Mouse (Mus musculus) gastrocnemius, postnatal 10 days (tissue): Measurements from ENCODE around the gene 1700016D06Rik. TPM values are rescaled to one million over a fixed set of nuclear protein-coding genes. Genes with fewer than 3 reads are reported as not detected.

Experiments used
- DNase-seq: peaks from one replicate; pipeline ENCODE4 v3.0.0; 2021; ENCODE audit warnings: mixed read lengths
- long read RNA-seq, 2 experiments: library from polyadenylated mRNA; stranded (forward); transcript quantifications; one replicate each; pipeline ENCODE4 v2.0.0; 2021
- total RNA-seq, 2 experiments: library from RNA; stranded (reverse); gene quantifications; 2 replicates each; pipeline ENCODE4 v1.2.3; 2021

1700016D06Rik gene
- total RNA-seq = not detected
- long read RNA-seq, experiment 1 = 0 reads
- long read RNA-seq, experiment 2, partial matches to known transcripts = 1 of 1 reads
- long read RNA-seq, experiment 2, other reads (novel, unspliced or antisense) = 0 of 1 reads

DNA sequence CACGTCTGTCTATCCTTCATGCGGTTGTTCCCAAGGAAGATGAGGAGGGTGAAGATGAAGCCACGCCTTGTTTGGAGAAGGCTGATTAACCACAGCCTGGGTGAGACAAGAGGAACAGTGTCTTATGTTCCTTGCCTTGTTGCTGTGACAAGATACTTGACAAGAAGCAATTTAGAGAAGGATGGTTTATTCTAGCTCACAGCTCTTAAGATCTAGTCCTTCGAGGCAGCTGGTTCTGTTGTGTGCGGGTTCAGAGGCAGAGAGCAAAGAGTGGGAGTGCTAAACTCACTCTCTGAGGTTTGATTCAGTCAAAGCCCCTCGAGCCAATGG, at the start of gene 1700016D06Rik:
TSS of gene 1700016D06Rik (minus strand) at position 31 of the 330 bp plus-strand sequence.
- no peak for DNase-seq

DNA sequence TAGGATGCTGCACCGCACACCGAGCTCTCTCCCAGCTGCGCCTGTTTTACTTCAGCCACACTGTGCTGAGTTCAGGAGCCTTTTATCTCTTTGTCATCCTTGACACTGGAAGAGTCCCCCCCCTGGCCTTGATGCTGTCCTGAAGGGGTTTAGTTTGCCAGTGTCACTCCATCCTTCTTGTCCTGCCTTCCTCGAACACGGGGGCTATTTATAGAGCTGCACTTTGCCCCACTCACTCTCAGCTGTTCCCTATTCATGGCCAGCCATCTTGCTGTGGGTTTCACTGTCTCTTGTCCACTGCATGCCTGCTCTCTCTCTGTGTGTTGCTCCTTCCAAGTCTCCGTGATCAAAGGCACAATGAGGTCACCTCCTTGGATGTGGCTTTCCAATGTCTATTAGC, 48.6 kb upstream of the 1700016D06Rik start:
- no peak for DNase-seq

GRCm38 (mm10) chr8:11746850-11747600, 46.2 kb upstream of the 1700016D06Rik start:
- DNase-seq = no peak

DNA sequence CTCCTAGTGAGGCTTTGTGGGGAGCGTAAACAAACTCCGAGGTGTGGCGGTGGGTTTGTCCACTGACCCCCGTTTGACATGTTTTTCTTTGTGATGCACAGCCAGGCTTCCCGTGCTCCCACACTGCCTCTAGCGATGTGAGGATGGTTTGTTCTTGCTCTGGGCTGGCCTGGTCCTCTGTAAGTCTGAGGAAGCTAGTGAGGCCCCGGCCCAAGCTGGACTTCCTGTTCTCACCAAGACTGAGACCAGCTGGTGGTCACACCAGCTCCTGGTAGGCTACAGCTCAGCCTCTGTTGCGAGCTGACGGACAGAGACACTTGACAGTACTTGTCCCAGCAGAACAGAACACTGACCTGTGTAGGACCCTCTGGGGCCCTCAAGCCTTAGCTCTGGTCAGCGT, 42.7 kb upstream of the 1700016D06Rik start:
- no peak for DNase-seq

DNA sequence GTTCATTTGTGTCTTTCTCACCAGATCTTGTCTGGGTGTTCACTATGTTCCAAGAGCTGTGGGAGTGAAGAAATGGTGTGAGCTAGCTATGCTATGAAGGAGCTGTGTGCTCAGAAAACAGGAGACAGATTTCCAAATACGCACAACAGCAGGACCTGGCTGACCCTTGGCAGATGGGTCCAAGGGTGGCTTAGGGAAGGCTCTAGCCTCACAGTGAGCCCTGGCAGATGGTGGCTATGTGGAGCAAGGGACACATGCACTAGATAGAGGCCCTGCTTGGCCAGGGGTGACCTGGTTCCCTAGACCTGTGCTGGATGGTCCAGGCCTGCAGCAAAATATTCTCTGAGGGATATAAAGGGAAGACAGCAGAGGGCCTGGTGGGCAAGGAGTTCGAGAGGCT, 40.0 kb upstream of the 1700016D06Rik start:
- DNase-seq = no peak

- no peak for DNase-seq
These were observed 38.2 kb upstream of the 1700016D06Rik start for GRCm38 (mm10) chr8:11739082-11739481.

GRCm38 (mm10) chr8:11737096-11737495, 36.2 kb upstream of the 1700016D06Rik start:
- DNase-seq = no peak

- no peak for DNase-seq
These were observed 34.9 kb upstream of the 1700016D06Rik start for GRCm38 (mm10) chr8:11735672-11736235.

DNA sequence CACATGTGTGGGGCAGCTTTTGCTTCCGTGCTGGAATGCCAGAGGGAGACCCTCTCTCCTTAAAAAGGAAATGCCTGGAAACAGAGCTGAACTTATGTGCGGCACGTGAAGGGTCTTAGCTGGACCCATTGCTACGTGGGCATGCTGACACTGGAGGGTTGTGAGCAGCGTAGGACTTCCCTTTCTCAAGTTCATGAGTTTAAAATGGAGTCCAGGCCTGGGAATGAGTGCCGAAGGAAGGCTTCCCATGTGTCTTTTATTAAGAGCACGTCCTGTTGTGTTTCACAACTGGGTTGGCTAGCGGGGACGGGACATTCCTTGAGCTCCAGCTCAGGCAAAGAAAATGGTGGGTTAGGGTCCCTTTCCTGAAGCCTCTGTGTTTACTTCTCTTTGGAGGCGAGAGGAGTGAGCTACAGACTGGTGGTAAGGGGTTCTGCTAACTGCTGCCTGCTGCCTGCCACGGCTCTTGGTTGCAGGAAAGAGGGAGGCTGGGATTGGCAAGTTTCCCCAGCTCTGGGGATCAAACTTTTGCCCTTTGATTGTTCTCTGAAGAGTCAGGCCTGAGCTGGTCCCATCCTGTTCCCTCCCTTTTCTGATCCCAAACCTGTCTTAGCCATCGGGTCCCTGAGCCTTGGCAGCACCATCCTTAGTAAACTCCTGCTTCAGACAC, 29.5 kb upstream of the 1700016D06Rik start:
- no peak for DNase-seq

GRCm38 (mm10) chr8:11728482-11729295, 27.8 kb upstream of the 1700016D06Rik start:
- peak; percentile 31 for DNase-seq

GRCm38 (mm10) chr8:11727651-11728481, 27.0 kb upstream of the 1700016D06Rik start, which contains the start of gene Arhgef7:
TSS of gene Arhgef7 (plus strand) at chr8:11727721.
- DNase-seq = peak; percentile 77

GRCm38 (mm10) chr8:11727273-11727650, 26.4 kb upstream of the 1700016D06Rik start:
- no peak for DNase-seq

DNA sequence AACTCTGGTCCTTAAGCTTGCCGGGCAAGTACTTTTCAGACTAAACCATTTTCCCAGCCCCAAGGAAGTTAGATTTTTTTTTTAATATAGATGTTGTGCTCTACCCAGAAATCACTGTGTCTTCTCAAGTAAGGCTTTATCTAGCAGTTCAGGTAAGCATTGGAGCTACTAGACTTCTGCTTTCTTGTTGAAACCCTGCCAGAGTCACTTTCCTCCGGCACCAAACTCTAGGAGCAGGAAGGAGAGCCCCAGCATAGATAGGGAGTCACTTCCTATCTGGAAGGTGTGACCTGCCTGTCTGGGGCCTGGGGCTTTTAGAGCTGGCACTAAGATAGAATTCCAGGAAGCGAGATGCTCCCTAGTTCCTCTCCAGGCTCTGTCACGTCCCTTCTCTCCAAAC, 16.3 kb upstream of the 1700016D06Rik start:
- DNase-seq = no peak

GRCm38 (mm10) chr8:11712244-11712643, 11.4 kb upstream of the 1700016D06Rik start:
- DNase-seq = peak; percentile 41

GRCm38 (mm10) chr8:11710415-11710814, 9.6 kb upstream of the 1700016D06Rik start:
- DNase-seq = no peak

- no peak for DNase-seq
These were observed 8.7 kb upstream of the 1700016D06Rik start for GRCm38 (mm10) chr8:11709542-11709941.

DNA sequence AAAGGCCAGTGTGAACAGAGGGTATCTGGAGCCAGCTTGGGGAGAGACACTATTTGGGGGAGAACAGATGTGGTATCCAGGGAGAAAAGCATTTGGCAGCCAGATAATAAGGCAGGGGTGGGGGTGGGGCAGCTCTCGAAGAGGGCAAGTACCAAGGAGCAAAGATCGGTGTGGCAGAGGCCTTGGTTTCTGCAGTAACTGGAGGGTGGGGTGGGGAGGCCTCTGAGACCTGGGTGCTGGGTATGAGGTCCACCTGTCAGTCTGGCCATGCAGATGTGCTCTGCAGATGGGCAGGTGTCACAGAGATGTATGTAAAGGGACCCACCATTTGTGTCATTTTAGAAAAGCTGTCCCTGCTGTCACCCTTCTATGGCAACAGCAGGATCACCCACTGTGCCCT, 8.0 kb upstream of the 1700016D06Rik start:
- no peak for DNase-seq

- no peak for DNase-seq
These were observed 6.8 kb upstream of the 1700016D06Rik start for GRCm38 (mm10) chr8:11707701-11708100.

DNA sequence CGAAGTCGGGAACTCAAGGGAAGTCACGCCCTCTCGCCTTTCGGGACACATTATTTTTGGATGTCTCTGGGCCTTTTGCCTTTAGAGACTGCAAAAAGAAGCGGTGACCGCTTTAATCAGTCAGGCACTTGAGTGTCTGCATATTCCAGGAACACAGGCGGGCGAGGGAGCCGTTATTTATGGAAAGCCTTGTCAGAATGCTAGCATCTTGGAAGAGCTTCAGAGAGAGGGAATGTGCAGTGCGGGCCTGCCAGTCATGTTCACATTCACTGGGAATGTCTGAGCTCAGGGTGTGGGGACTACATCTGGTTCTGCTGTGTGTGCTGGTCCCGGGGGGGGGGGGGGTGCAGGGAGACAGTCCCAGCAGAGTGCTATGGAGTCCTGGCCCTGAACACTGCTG, 5.0 kb upstream of the 1700016D06Rik start:
- peak; percentile 33 for DNase-seq

GRCm38 (mm10) chr8:11704716-11705420, 4.0 kb upstream of the 1700016D06Rik start:
- DNase-seq = no peak

DNA sequence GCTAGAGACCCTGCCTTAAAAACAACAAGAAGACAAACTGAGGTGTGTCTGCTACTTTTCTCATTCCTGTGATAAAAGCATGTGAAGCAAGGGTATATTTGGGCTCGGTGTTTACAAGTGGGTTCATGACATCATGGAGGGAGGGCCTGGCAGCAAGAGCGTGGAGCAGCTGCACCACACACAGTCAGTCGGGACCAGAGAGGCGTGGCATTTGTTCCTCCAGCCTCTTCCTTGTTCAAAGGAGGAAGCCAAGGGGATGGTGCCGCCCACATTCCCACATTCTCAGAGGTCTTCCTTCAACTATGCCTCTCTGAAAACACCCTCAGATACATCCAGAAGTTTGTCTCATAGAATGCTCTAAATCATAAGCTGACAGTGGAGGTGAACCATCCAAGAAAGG, 2.9 kb upstream of the 1700016D06Rik start:
- DNase-seq = no peak
